Mouse (Mus musculus): ENCODE results near the gene Eef1akmt2. TPM values are rescaled to one million over a fixed set of nuclear protein-coding genes. Genes with fewer than 3 reads are reported as not detected.

Eef1akmt2 gene
- 51.1 to 55.5 TPM (median 53.4 TPM) in 3 replicates for total RNA-seq (2017)

DNA sequence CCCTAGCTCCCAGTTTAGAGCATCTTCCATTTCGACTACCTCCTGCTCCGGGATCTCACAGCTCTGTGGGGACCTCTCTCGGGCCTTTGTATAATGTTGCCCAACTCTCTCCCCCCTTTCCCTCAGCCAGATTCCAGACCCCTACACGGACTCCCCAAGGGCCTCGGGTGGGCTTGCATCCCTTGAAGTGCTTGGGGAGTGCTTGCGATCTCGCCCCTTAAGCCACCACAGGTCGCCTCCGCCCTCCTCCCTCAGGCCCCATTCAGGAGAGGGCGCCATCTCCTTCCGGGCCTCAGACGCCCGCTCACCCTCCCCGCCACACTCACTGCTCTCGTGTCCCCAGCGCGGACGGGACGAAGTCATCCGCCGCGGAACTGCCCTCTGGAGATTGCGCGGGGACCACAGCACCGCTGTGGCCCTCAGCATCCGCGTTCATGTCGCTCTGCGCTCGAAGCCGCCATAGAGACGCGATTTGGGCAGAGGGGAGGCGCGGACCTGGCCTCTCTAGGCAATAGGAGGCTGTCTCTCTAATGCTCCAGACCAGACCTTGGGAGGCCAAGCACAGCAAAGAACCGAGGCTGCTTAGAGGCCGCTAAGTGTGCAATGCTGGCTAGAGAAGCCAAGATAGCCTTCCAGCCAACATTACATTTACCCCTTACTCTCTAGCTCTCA lies at the start of gene Eef1akmt2:
Gene Eef1akmt2, minus strand, starts transcription at position 501 of the 672 bp plus-strand sequence.
- ATAC-seq (replicated peaks; ENCODE audit: insufficient number of reproducible peaks, low FRiP score, low TSS enrichment, poor library complexity, severe bottlenecking): peak; percentile 94

DNA sequence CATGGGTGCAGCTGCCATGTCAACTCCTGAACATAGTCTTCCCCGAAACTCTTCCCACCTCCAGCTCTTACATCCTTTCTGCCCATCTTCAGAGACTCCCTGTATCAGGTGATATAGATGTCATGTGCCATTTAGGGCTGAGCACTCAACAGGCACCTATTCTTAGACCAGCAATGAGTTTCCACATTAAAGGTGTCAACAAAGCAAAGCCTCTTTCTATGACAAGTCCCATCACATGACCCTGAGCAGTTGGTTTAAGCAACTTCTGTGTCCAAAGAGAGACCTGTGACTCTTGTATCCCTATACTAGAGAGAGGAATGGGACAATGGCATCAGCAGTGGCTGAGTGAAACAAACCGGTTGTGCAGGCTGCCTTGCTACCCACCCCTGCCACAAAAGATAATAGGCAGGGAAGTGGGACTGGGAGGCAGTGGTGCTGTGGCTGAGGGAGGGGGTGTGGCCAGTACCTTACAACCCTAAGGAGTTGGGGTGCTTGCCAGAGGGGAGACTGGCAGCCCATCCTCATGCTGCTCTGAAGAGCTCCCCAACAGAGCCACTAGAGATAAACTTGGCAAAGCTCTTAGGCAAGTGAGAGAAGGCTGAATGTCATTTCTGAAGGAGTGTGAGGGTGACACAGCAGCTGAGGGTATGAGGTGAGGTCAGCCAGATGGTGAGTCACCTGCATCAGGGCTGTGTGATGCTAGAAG lies 48.5 kb upstream of the Eef1akmt2 start:
- ATAC-seq (replicated peaks; ENCODE audit: insufficient number of reproducible peaks, low FRiP score, low TSS enrichment, poor library complexity, severe bottlenecking): no peak

DNA sequence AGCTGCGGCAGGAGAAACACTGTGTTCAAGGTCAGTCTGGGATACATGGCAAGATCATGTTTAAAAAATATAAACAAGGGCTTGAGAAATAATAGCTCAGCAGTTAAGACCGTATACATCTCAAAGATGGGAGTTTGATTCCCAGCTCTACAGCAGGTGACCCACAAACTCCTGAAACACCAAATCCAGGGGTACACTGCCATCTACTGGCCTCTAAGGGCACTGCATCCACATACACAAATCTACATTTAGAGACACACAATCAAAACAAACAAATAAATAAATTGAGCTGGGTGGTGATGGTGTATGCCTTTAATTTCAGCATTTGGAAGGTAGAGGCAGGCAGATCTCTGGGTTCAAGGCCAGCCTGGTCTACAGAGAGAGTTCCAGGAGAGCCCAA lies 45.8 kb upstream of the Eef1akmt2 start:
- ATAC-seq (replicated peaks; ENCODE audit: insufficient number of reproducible peaks, low FRiP score, low TSS enrichment, poor library complexity, severe bottlenecking): peak; percentile 66; the same call in 1 of the 2 replicates

DNA sequence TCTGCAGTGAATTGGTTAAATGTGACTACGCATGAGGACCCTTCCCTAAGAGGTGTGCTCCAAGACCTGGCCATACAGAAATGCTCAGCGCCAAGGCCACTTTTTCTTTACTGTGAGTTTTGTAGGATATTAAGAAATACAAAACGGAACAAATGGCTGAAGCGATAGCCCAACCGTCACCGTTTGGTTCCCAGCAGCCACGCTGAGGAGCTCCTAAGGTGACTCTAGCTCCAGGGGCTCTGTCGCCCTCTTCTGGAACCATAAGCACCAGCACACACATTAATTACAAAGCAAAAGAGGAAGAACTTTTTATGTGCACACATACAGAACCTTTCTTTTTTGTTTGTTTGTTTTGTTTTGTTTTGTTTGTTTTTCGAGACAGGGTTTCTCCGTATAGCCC lies 44.8 kb upstream of the Eef1akmt2 start:
- no peak for ATAC-seq (replicated peaks; ENCODE audit: insufficient number of reproducible peaks, low FRiP score, low TSS enrichment, poor library complexity, severe bottlenecking)

DNA sequence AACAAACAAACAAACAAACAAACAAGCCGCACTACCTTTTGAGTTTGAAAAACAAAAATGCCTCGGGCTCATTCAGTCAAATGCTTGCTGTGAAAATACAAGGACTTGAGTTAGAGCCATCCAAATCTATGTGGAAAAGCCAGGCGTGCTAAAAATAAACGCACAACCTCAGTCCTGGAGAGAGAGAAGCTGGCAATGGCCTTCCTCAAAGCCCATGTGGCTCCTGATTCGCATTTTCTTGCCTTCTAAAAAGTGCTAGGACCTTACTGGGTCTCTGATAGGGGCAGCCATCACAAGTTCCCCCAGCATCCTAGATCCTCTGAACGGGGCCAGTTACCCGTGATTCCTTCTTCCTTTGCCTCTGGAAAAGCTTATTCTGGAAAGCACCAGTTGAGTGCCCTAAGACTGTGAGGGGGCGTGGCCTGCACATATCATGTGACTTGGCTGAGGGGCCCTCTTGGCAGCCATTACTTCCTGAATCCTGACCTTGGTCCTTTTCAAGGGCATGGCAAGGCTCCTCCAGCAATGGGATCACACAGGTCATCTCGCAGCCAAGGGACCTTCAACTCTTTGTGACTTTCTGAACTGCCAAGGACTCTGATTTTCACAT lies 43.8 kb upstream of the Eef1akmt2 start:
- ATAC-seq (replicated peaks; ENCODE audit: insufficient number of reproducible peaks, low FRiP score, low TSS enrichment, poor library complexity, severe bottlenecking): no peak

DNA sequence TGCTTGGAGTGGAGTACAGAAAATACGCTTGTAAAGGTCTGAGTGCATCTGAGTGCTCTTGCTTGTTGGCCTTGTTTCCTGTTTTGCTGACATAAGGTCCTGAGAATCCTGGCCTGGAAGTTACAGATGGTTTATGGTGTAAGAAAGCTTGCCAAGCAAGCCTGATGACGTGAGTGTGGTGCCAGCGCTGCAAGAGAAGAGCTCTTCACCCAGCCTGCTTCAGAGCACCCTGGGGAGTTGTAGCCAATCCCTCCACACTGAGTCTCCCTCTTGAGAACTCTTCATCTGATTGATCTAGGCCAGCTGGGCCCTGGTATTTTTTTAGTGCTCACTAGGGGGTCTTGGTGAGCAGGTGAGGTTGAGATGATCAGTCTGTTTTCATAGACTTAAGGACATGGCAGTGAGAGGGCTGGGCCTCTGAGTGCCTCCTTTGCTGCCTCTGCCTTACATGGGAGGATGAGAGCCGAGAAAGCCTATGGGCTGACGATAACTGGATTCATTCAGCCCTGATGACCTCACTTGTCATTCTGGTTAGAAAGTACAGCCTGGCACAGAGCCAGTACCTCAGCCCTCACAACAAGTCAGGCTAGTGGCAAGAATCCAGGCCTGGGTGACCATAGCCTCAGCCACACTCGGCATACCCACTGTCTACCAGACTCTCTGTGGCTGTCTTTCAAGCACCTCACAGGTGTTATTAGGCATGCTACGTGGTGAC lies 42.5 kb upstream of the Eef1akmt2 start:
- no peak for ATAC-seq (replicated peaks; ENCODE audit: insufficient number of reproducible peaks, low FRiP score, low TSS enrichment, poor library complexity, severe bottlenecking)

DNA sequence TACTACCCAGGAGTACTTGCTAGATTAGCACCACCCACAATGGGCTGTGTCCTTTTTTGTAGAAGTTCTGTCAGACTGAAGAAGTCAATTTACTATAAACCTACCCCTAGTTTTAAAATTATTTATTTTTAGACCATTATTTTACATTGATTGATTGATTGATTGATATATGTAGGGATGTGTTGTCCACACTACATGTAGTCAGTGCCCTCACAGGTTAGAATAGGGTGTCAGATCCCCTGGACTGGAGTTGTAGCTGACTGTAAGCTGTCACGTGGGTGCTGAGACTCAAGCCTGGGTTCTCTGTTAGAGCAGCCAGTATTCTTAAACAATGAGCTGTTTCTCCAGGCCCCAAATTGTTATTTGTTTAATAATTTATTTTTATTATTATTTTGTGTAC lies 40.9 kb upstream of the Eef1akmt2 start:
- no peak for ATAC-seq (replicated peaks; ENCODE audit: insufficient number of reproducible peaks, low FRiP score, low TSS enrichment, poor library complexity, severe bottlenecking)

DNA sequence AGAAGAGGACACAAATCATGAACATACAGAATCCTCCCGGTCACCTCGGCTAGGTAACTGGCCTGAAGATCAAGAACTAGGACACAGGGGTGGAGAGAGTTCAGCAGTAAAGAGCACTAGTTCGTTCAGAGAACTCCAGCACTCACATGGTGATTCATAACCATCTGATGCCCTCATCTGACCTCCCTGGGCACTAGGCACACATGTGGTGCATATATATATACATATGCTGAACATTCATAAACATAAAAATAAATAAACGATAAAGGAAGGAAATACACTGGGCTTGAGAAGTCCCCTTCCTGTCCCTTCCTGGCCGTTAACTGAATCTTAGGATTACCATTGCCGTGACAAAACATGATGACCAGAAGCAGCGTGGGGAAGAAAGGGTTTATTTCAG lies 40.3 kb upstream of the Eef1akmt2 start:
- ATAC-seq (replicated peaks; ENCODE audit: insufficient number of reproducible peaks, low FRiP score, low TSS enrichment, poor library complexity, severe bottlenecking): no peak

DNA sequence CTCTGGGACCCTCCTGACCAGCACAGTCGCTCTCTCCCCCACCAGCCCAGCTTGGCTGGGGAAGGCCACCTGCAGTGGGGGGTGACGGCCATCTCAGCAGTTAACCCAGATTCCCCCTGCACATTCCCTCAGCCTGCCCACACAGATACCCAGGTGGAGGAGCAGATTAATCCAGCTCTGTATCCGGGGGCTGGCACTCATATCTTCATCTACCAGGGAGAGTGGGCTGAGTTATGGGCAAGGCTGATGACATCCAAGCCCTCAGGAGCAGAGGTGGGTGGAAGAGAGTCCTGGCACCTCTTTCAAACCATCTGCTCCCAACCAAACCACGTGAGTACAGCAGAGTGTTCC lies 39.8 kb upstream of the Eef1akmt2 start:
- no peak for ATAC-seq (replicated peaks; ENCODE audit: insufficient number of reproducible peaks, low FRiP score, low TSS enrichment, poor library complexity, severe bottlenecking)

DNA sequence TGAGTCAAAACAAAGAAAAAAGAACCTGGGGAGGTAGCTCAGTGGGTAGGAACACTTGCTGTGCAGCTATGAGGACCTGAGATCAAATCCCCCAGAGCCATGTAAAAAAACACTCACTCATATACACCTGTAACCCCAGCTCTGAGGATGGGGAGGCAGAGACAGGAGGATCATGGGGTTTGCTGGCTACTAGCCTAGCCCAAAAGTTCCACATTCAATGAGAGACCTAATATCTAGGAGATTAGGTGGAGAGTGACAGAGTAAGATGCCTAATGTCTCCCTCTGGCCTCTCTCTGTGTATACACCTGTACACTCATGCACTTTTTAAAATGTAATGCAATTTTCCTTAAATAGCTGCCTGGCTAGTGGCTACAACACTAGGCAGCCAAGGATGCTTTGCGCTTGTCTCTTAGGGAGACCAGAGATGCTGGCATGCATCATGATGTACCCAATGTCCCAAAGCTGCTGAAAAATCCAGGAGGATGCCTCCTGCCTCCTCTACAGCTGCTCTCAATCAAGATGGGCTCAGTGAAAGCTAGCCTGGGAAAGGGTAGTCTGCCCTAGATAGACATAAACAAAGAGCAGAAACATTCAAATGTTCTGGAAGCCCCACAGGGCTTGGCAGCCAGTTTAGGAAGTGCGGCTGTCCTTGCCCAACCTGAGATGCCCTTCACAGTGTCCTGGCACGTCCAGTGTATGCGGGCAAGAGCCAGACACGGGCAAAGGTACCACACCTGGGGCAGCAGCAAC lies 39.3 kb upstream of the Eef1akmt2 start:
- ATAC-seq (replicated peaks; ENCODE audit: insufficient number of reproducible peaks, low FRiP score, low TSS enrichment, poor library complexity, severe bottlenecking): no peak

DNA sequence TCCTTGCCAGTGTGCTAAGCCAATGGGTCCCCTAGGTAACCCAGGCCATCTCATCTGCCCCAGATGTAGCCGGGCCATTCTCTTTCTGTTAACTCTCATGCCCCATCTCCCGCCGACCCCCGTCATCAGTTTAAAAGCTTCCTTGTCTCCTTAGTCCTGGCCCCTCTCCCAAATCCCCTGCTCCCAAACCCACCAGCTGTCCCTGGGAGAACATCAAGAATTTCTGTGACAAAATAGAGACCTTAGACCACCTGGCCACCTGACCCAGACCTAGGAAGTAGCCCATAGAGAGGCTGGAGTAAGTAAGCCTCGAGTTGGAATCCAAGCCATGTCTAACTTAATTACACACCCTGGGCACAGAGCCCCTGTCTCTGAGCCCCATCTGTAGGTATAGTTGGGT lies 37.7 kb upstream of the Eef1akmt2 start:
- no peak for ATAC-seq (replicated peaks; ENCODE audit: insufficient number of reproducible peaks, low FRiP score, low TSS enrichment, poor library complexity, severe bottlenecking)

DNA sequence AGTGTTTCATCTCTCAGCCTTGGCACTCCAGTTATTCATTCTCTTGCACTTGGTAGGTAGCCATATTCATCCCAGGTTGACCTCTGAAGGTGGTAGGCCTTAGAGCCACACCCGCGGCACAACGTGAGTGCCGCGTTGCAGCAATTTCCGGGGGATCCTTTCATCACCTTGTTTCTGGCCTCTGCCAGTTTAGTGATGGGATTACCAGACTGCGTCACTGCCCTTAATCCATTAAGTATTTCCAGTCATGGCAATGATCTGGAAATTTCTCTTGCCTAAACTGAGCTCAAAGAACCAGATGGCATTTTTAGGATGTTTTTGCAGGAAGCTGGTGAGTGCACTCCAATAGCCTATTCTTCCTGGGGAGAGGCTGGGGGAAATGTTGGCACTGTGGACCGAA lies 37.2 kb upstream of the Eef1akmt2 start:
- no peak for ATAC-seq (replicated peaks; ENCODE audit: insufficient number of reproducible peaks, low FRiP score, low TSS enrichment, poor library complexity, severe bottlenecking)

DNA sequence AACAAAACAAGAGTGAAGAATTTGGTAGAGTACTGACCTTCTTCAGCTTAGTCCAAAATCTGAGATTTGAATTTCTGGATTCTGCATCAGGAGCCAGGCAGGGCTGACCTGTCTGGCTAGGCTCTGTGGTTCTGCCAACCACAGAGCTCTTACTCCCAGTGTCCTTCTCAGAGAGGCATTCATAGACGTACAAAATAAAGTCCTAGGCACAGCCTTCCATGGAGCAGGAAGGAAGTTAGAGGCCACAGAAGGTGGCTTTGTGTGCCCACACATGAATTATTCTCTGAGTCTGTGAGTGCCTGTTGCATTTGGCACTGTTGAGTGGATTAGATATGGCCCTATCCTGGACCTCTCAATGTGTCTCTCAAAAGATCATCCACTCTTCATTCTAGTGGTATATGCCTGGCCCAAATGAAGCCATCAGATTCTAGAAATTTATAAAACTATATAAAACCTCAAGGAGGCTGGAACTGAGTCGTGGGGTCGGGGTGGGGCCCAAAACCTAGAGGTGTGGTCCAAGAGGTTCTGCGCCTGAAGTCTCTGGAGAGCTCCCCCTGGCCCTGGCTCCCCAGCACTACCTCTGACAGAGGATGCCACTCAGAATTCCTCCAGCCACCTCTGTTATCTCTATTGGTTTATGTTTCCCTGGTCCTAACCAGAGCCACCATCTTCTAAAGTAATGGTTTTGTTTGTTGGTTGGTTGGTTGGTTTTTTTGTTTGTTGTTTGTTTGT lies 36.2 kb upstream of the Eef1akmt2 start:
- ATAC-seq (replicated peaks; ENCODE audit: insufficient number of reproducible peaks, low FRiP score, low TSS enrichment, poor library complexity, severe bottlenecking): no peak

DNA sequence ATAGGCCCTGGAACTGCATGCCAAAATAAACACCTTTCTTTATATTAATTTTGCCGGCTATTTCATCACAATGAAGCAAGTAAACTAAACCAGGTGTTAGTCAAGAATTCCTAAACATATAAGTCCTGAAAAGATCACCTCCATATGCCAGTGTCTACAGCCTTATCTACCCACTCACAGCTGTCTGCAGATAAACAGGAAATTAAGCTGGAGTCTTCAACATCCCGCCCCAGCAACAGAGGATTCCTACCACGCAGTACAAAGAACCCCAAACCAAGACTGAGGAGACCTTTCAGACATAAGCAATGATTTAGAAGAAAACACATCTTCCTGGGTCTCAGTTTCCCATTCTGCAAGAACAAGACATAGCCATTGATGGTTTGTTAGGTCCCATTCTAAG lies 35.6 kb upstream of the Eef1akmt2 start:
- no peak for ATAC-seq (replicated peaks; ENCODE audit: insufficient number of reproducible peaks, low FRiP score, low TSS enrichment, poor library complexity, severe bottlenecking)

DNA sequence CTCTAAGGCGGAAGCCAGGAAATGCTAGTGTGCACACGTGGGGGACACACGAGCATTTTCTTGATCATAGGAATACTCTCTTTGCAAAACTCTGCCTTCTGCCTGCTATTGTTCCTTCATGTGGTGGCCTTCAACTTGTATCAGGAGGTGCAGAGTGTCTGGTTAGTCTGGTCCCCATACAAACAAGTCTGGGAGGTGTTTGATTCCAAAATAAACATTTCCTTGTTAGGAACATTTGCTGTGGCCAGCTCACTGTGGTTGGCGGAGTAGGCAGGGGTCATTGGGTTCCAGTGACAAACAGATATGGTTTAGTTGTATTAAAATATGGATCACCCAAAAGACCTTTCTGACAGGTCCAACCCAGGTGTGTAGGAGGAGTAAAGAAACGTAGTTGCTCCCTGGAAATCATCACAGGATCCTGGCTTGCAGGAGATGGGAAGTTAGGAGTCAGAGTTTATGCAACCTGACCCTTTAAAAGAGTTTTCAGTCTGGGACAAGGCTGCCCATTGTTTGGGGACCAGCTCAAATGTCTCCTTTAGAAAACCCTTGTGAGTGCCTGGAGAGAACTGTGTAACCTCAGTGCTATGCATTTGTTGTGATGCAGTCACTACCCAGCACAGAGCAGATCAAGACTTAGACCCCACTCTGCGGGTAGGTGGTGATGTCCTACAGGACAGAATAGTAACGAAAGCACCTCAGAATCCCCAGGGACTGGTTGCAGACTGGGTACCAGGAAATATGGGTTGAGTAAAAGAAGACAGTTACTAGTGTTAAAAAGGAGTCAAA lies 34.7 kb upstream of the Eef1akmt2 start:
- no peak for ATAC-seq (replicated peaks; ENCODE audit: insufficient number of reproducible peaks, low FRiP score, low TSS enrichment, poor library complexity, severe bottlenecking)

DNA sequence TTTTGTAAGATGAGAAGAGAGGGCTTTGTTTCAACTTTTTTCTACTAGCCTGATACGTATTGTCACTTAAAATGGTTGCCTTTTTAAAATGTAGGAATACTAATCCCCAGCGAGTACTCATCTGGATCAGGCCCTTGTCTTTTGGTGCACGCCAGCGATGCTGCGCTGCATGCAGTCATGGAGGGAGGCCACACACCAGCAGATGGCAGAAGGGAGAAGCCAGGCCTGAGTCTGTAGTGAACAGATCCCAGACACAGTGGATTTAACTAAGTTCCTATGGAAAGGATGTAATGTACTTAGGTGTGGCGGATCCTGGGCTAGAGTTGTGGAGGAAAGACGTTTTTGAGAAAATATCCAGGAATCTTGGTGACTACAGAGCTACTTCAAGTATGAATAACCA lies 31.6 kb upstream of the Eef1akmt2 start:
- no peak for ATAC-seq (replicated peaks; ENCODE audit: insufficient number of reproducible peaks, low FRiP score, low TSS enrichment, poor library complexity, severe bottlenecking)

DNA sequence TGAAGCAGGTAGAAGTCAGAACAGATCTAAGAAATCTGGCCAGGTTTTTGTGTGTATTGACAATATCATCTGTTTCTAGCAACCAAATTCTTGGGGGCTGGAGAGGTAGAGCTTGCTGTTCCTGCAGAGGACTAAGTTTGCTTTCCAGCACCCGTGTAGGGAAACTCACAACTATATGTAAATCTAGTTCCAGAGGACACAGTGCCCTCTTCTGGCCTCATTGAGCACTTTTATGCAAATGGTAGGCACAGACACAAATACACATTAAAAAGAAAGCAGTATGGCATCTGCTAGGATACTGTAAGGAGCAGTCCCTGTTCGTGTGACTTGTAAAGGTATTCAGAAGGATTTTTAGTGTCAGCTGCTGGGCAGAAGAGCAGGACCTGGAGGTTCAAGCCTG lies 29.9 kb upstream of the Eef1akmt2 start:
- 0 out of 2 replicates have a peak, but pooled peaks have one; percentile 56 for ATAC-seq (replicated peaks; ENCODE audit: insufficient number of reproducible peaks, low FRiP score, low TSS enrichment, poor library complexity, severe bottlenecking)

DNA sequence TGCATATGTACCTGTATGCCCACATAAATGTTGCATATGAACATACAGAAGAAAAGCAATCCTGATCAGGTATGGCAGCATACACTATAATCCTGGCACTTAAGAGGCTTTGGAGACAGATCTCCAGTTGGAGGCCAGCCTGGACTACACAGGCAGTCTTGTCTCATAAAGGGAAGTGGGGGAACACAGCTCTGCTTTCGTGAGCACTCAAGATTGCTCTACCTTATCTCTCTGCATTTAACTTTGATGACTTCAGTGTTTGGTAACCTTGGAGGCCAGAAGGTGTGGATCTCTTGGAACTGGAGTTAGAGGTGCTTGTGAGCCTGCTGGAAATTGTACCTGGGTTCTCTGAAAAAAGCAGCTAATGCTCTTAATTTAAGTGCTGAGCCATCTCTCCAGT lies 27.8 kb upstream of the Eef1akmt2 start:
- ATAC-seq (replicated peaks; ENCODE audit: insufficient number of reproducible peaks, low FRiP score, low TSS enrichment, poor library complexity, severe bottlenecking): no peak
